Mouse (Mus musculus) stomach, adult 2 months (tissue): Measurements from ENCODE around the gene Gm128. TPM values are rescaled to one million over a fixed set of nuclear protein-coding genes. Genes with fewer than 3 reads are reported as not detected.

Experiments used
- polyA plus RNA-seq: library from polyadenylated mRNA; depleted of rRNA; stranded (reverse); fragments of >200 nt; gene quantifications from 2 replicates; pipeline ENCODE4 v1.2.3, GENCODE M21; 2012; rRNA removed

Gm128 gene
- polyA plus RNA-seq, result 0.43 and 0.90 TPM in 2 replicates

DNA sequence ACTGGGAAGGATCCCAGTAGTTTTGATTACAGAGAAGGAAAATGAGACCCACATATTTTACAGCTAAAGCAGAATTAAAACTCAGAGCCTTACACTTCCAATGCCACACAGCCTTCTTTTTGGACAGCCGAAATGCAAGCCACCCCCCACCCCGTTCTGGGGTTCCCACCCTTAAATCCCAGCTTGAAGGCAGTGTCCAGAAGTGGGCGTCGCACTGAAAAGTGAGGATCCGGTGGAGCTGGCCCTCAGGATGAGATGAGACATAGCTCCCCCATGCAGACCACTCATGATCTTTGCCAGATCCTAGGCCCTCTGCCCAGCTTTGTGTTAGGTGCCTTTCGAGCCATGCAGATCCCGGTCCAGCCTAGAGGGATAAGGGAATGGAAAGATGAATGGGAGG lies at the start of gene Gm128:
Gene Gm128, minus strand, starts transcription at position 101 of the 400 bp plus-strand sequence.

DNA sequence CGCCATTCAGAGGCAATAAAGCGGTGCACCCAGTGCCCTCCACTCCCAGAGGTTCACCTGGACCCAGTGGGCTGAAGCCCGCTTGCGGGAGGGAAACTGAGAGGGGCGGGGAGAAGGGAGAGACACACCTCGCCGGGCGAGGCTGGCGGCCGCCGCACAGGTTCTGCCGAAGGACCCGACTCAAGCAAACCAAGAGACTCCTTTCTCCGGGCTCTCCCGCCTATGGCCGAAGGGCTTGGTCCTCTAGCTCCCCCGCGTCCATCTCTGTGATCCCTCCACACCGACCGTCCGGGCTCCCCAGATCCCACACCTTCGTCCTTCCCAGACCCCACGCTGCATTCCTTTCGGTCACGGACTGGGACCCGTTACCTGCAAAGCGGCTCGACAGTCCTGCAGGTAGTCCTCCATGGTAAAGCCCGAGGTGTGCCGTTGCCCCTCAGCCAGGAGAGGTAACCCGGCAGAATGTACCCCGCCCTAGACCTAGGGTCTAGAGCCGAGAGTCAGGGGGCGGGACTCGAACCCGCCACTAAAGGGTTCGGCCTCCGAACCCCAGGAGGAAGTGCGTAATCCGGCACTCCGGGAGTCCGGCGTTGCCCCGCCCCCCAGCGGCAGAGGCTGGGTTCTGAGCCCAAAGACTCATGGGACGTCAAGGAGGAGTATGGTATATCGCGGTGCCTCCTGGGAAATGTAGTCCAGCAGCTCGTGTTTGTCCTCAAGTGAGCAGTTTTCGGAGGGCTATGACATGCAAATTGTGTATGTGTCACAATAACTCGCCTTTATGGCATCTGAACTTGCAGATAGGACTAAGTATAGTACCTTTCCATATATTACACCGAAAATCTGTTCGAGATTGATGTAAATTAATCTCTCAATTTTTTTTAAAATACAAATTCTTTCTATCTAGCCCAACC lies 40.1 kb upstream of the Gm128 start, which contains the start of the genes Mindy1 and Prune1:
Gene Mindy1, plus strand, starts transcription at position 130 of the 911 bp plus-strand sequence.
Gene Prune1, minus strand, starts transcription at position 861 of the 911 bp plus-strand sequence.

DNA sequence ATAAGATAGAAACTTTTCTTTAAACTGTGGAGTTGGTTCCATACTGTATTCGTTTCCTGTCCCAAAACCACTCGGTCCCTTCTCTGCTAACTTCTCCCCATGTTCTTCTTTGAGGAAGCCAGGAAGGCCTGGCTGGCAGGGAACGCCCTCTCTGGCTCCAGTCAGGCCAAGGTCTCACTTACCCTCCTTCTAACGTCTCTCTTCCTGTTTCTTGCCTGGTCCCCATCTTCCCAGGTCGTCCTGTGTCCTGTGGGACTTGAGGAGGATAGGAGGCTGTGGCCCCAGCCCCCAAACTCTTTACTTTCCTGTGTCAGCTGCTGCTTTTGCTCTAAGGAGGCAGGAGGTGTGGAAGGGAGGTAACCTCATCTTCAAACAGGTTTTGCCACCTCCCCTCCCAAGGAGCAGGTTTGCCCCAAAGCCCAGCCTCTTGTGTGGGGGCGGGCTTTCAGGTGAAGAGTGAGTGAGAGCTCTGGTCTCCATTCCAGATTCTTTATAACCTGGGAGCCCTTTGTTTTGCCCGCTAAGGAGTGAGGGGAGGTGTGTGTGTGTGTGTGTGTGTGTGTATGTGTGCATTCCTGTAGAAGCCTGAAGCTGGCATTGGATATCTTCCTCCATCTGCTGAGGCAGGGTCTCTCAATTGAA lies 9.5 kb upstream of the Gm128 start, which contains the start of gene Bnipl:
Gene Bnipl, minus strand, starts transcription at position 411 of the 642 bp plus-strand sequence.

DNA sequence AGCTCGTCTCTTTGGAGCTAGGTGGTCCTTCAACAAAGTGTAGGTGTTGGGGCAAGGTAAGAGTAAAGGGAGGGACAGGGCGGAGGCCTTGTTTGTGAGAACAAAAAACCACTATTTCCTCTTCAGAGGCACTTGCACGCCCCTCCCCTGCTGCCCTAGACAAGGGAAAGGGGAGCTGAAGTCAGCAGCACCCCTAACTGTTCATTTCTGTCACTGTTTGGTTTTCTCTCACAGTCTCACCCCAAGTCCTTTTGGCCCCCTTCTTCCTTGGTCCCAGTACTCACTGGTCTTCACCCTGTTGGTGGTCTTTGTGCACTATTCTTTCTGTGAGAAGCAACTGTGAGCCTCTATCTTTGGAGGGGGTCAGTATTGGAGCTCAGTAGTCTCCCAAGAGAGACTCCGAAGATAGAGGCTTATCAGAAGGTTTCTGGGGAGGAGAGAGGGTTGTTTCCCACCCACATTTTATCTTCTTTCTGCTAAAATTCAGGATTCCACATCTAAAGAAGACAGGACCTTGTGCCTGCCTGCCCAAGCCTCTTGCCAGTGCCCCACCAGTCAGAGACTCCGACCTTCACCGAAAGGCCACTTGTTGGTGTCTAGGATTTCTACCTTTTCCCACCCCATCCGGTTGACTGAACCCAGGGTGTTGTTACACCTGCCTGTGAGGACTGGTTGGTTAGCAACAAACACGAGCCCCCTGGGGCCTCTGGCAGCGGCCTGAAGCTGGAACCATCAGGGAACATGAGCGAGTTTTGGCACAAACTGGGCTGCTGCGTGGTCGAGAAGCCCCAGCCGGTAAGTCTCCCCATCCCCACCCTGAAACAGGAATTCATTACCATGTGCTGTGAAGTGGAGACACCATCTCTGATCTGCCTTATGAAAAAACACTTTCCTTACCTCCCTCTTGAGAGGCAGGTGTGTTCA lies 9.8 kb downstream of the Gm128 start, which contains the start of gene Mllt11:
Gene Mllt11, minus strand, starts transcription at position 874 of the 924 bp plus-strand sequence.

DNA sequence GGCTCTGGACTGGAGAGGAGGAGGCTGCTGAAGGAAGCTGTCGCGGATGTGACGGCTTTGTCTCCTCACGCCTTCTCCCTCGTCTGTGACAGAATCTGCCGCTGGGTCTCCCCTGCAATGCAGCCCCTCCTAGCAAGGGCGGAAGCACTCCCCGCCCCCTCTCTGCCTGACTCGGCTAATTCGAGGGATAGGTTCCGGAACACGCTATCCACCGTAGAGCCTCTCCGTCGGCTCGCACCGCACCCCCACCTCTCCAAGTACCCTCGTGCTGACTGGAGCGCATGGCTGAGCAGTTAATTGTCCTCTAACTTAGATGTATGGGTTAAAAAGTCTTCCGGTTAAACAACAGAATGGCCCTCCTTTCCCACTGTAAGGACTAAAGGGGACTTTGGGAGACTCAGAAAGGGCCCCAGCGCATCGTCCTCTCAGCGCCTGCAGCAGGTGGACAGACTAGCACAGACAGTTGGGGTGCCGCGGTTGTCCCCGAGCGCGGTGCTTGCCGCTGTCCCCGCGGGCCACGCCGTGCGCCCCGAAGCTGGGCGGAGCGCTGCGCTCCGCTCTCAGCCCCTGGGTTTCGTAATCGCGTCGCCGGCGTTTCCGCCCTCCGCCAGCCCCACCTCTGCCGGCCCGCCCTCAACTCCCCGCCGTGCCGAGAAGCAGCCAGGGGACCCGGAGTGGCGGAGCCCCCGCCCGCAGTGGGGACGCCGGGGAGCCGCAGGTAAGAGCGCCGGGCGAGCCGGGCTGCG lies 13.1 kb downstream of the Gm128 start, which contains the start of gene Cdc42se1:
Gene Cdc42se1, plus strand, starts transcription at position 585 of the 746 bp plus-strand sequence.

DNA sequence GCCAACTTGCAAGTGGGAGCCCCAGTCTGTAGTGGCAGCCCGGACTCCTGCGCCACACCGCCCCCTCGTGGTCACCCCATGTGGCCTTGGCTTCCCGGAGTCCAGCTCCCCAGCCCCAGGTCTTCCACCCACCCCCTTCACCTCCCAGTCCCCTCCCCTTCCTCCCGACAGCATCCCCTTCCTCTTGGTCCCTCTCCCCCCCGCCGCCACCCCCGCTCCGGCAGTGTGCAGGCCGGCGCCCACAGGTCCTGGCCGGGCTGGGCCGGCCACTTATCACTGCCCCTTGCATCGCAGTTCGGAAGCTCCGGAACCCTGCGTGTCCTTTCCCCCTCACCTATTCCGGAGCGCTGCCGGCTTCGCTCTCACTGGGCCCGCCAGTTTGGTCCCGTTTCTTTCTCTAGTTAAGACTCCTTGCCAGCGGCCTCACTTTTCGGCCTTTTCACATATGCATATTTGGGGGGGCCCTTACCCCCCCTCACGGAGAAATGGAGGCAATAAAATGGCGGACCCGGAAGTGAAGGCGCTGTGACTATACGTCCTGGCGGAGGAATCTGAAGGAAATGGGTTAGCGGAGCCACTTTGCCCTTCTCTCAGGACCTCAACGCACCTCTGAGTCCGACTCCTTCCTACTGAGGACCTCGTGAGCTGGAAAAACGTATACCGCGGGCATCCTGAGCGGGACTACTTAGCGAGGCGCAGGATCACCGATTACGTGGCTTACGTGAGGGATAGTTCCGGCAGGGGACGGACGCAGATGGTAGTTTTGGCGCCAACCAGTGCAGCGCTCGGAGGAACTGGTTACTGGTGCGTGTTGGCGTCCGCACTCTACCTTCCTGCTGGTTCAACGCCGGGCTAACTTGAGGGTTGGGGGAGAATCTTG lies 23.9 kb downstream of the Gm128 start, which contains the start of gene Gabpb2:
Gene Gabpb2, minus strand, starts transcription at position 662 of the 880 bp plus-strand sequence.

Other genes starting within 250 kb of the Gm128 start
- gene Zfp687, start 226.2 kb downstream of the Gm128 start, polyA plus RNA-seq, result 10.5 and 12.5 TPM in 2 replicates
- 44.5 and 46.3 TPM in 2 replicates for gene Psmd4, start 199.0 kb downstream of the Gm128 start, polyA plus RNA-seq
- 6.3 and 7.3 TPM in 2 replicates for gene Pip5k1a, start 134.7 kb downstream of the Gm128 start, polyA plus RNA-seq
- gene Vps72, start 130.6 kb downstream of the Gm128 start, polyA plus RNA-seq, result 31.7 and 34.4 TPM in 2 replicates
- 0.68 and 1.2 TPM in 2 replicates for gene Tmod4, start 117.1 kb downstream of the Gm128 start, polyA plus RNA-seq
- gene Scnm1, start 107.6 kb downstream of the Gm128 start, polyA plus RNA-seq, result 10.4 and 15.6 TPM in 2 replicates
- 2.4 and 2.5 TPM in 2 replicates for gene Lysmd1, start 107.5 kb downstream of the Gm128 start, polyA plus RNA-seq
- gene Tnfaip8l2, start 99.2 kb downstream of the Gm128 start, polyA plus RNA-seq, result 1.6 and 5.7 TPM in 2 replicates
- 4.5 and 6.8 TPM in 2 replicates for gene Sema6c, start 81.1 kb downstream of the Gm128 start, polyA plus RNA-seq
- gene Gabpb2, start 23.7 kb downstream of the Gm128 start, polyA plus RNA-seq, result 1.8 and 2.6 TPM in 2 replicates
- gene Cdc42se1, start 12.9 kb downstream of the Gm128 start, polyA plus RNA-seq, result 33.6 and 48.9 TPM in 2 replicates
- 5.1 and 6.1 TPM in 2 replicates for gene Mllt11, start 9.4 kb downstream of the Gm128 start, polyA plus RNA-seq
- 7.9 and 8.0 TPM in 2 replicates for gene Bnipl, start 9.6 kb upstream of the Gm128 start, polyA plus RNA-seq
- 58.1 and 69.6 TPM in 2 replicates for gene Mindy1, start 39.7 kb upstream of the Gm128 start, polyA plus RNA-seq
- gene Prune1, start 40.5 kb upstream of the Gm128 start, polyA plus RNA-seq, result 5.5 and 7.9 TPM in 2 replicates
- gene Anxa9, start 65.6 kb upstream of the Gm128 start, polyA plus RNA-seq, result 7.4 and 10.1 TPM in 2 replicates
- 17.4 and 19.9 TPM in 2 replicates for gene Cers2, start 73.2 kb upstream of the Gm128 start, polyA plus RNA-seq
- gene Setdb1, start 115.6 kb upstream of the Gm128 start, polyA plus RNA-seq, result 2.4 and 3.3 TPM in 2 replicates
- gene 4930558C23Rik, start 161.2 kb upstream of the Gm128 start, polyA plus RNA-seq, result not detected in 2 replicates
- gene Arnt, start 192.8 kb upstream of the Gm128 start, polyA plus RNA-seq, result 15.3 and 16.3 TPM in 2 replicates